Mouse (Mus musculus) duodenum, adult 2 months (tissue): Measurements from ENCODE around the gene Atg101. TPM values are rescaled to one million over a fixed set of nuclear protein-coding genes. Genes with fewer than 3 reads are reported as not detected.

Experiments used
- polyA plus RNA-seq: library from polyadenylated mRNA; depleted of rRNA; stranded (reverse); fragments of >200 nt; gene quantifications from 2 replicates; pipeline ENCODE4 v1.2.3, GENCODE M21; 2012; ENCODE audit warnings: low replicate concordance; rRNA removed

The Atg101 gene
- polyA plus RNA-seq: 23.4 and 25.2 TPM in 2 replicates

GRCm38 (mm10) chr15:101283911-101284750, at the start of gene Atg101:
TSS of gene Atg101 (plus strand) at chr15:101284272.

GRCm38 (mm10) chr15:101253886-101254795, 29.9 kb upstream of the Atg101 start, which contains the start of gene Nr4a1:
TSS of gene Nr4a1 (plus strand) at chr15:101254269.

GRCm38 (mm10) chr15:101293025-101293621, 9.1 kb downstream of the Atg101 start, which contains the start of gene 6030408B16Rik:
TSS of gene 6030408B16Rik (plus strand) at chr15:101293212.

Other genes with a start within 250 kb of the Atg101 start
- 0.15 and 0.26 TPM in 2 replicates for gene Gm47841, start 236.9 kb upstream of the Atg101 start, polyA plus RNA-seq
- 4.2 and 8.4 TPM in 2 replicates for gene Fignl2, start 205.7 kb upstream of the Atg101 start, polyA plus RNA-seq
- not detected in 2 replicates for gene Ankrd33, start 168.5 kb upstream of the Atg101 start, polyA plus RNA-seq
- 16.0 and 24.8 TPM in 2 replicates for gene Acvrl1, start 155.8 kb upstream of the Atg101 start, polyA plus RNA-seq
- 34.6 and 37.8 TPM in 2 replicates for gene Acvr1b, start 110.2 kb upstream of the Atg101 start, polyA plus RNA-seq
- 11.1 and 12.9 TPM in 2 replicates for gene Grasp, start 60.1 kb upstream of the Atg101 start, polyA plus RNA-seq
- 7.1 and 11.9 TPM in 2 replicates for gene Nr4a1, start 30.0 kb upstream of the Atg101 start, polyA plus RNA-seq
- gene 6030408B16Rik, start 8.9 kb downstream of the Atg101 start, polyA plus RNA-seq: 0.07 and 0.27 TPM in 2 replicates
- 0.53 and 2.5 TPM in 2 replicates for gene Krt80, start 85.9 kb downstream of the Atg101 start, polyA plus RNA-seq
- gene Krt7, start 126.8 kb downstream of the Atg101 start, polyA plus RNA-seq: 24.5 and 50.1 TPM in 2 replicates
- 0.51 TPM in 1 of 2 replicates, not detected in the other for gene Krt87, start 154.5 kb downstream of the Atg101 start, polyA plus RNA-seq
- 0.28 TPM in 1 of 2 replicates, not detected in the other for gene Krt88, start 163.5 kb downstream of the Atg101 start, polyA plus RNA-seq
- gene Krt81, start 179.5 kb downstream of the Atg101 start, polyA plus RNA-seq: not detected in 2 replicates
- gene Krt86, start 189.2 kb downstream of the Atg101 start, polyA plus RNA-seq: not detected in 2 replicates
- 0.07 TPM in 1 of 2 replicates, not detected in the other for gene Krt83, start 207.2 kb downstream of the Atg101 start, polyA plus RNA-seq
- gene Gm49425, start 233.0 kb downstream of the Atg101 start, polyA plus RNA-seq: not detected in 2 replicates
- not detected in 2 replicates for gene Krt84, start 248.5 kb downstream of the Atg101 start, polyA plus RNA-seq